Mouse (Mus musculus): ENCODE results near the gene 1700021F05Rik.

GRCm38 (mm10) chr10:43584538-43584937 is 43.7 kb upstream of the 1700021F05Rik start:
- TF ChIP-seq POLR2A (IDR thresholded peaks at IDR 0.05; ENCODE audit: low read depth, low read length) (no peak), CTCF (IDR thresholded peaks at IDR 0.05; ENCODE audit: extremely low read depth, insufficient read depth, insufficient read length, insufficient replicate concordance) (no peak)
